Mouse (Mus musculus) cerebellum, adult 11-12 months (tissue): Measurements from ENCODE around the gene Exd2.

Experiments
- DNase-seq: peaks from one replicate; pipeline ENCODE4 v3.0.0; 2022

Exd2 gene

GRCm38 (mm10) chr12:80498356-80498755 lies 35.5 kb downstream of the Exd2 start:
- DNase-seq, result no peak

GRCm38 (mm10) chr12:80500506-80500905 lies 37.6 kb downstream of the Exd2 start:
- no peak for DNase-seq

GRCm38 (mm10) chr12:80504718-80505117 lies 41.8 kb downstream of the Exd2 start:
- DNase-seq, result no peak

GRCm38 (mm10) chr12:80507041-80507745 lies 44.3 kb downstream of the Exd2 start:
- no peak for DNase-seq

- no peak for DNase-seq
Observed at GRCm38 (mm10) chr12:80517977-80518376, 55.1 kb downstream of the Exd2 start, which contains the start of gene Galnt16. Gene Galnt16 (plus strand): TSS chr12:80518277.

- DNase-seq, result peak; percentile 52
Observed at GRCm38 (mm10) chr12:80518393-80518756, 55.5 kb downstream of the Exd2 start.

GRCm38 (mm10) chr12:80518757-80519620 lies 56.1 kb downstream of the Exd2 start:
- DNase-seq, result peak; percentile 70

GRCm38 (mm10) chr12:80519621-80520332 lies 56.9 kb downstream of the Exd2 start:
- DNase-seq, result peak; percentile 52

GRCm38 (mm10) chr12:80522006-80522405 lies 59.1 kb downstream of the Exd2 start:
- no peak for DNase-seq

GRCm38 (mm10) chr12:80524276-80524921 lies 61.5 kb downstream of the Exd2 start:
- DNase-seq, result no peak

- DNase-seq, result no peak
Observed at GRCm38 (mm10) chr12:80525513-80525912, 62.6 kb downstream of the Exd2 start.

- no peak for DNase-seq
Observed at GRCm38 (mm10) chr12:80526511-80526910, 63.6 kb downstream of the Exd2 start.

- DNase-seq, result no peak
Observed at GRCm38 (mm10) chr12:80527727-80528389, 65.0 kb downstream of the Exd2 start.

- DNase-seq, result no peak
Observed at GRCm38 (mm10) chr12:80530052-80530451, 67.2 kb downstream of the Exd2 start.

- no peak for DNase-seq
Observed at GRCm38 (mm10) chr12:80530630-80531029, 67.7 kb downstream of the Exd2 start.

- DNase-seq, result no peak
Observed at GRCm38 (mm10) chr12:80531585-80531984, 68.7 kb downstream of the Exd2 start.

- peak; percentile 56 for DNase-seq
Observed at GRCm38 (mm10) chr12:80533876-80534275, 71.0 kb downstream of the Exd2 start.

GRCm38 (mm10) chr12:80537313-80537712 lies 74.4 kb downstream of the Exd2 start:
- DNase-seq, result no peak

- no peak for DNase-seq
Observed at GRCm38 (mm10) chr12:80538311-80538710, 75.4 kb downstream of the Exd2 start.

- peak; percentile 50 for DNase-seq
Observed at GRCm38 (mm10) chr12:80545310-80545709, 82.4 kb downstream of the Exd2 start.

- DNase-seq, result no peak
Observed at GRCm38 (mm10) chr12:80549646-80550045, 86.8 kb downstream of the Exd2 start.
